Mouse (Mus musculus) embryonic facial prominence, embryonic 15.5 days (tissue): ENCODE results near the gene Gm37240. TPM values are rescaled to one million over a fixed set of nuclear protein-coding genes. Genes with fewer than 3 reads are reported as not detected.

ENCODE experiments used
- ATAC-seq: fragments of 200-750 bp; cut with Nextera tagmentation; 2 replicates; pipeline ENCODE4 v1.8.0; 2017; ENCODE audit warnings: low read depth, moderate TSS enrichment; ENCODE audit not compliant: insufficient number of reproducible peaks, low FRiP score, low TSS enrichment
- H3K27ac ChIP-seq: fragments of 300-500 bp; sonication (generic); replicated peaks from 2 replicates; pipeline ENCODE4 v1.5.1; 2015; ENCODE audit warnings: mild to moderate bottlenecking, inconsistent platforms
- H3K27me3 ChIP-seq: fragments of 300-500 bp; sonication (generic); 2 replicates; pipeline ENCODE4 v1.6.1; 2015; ENCODE audit warnings: inconsistent platforms
- H3K36me3 ChIP-seq: fragments of 300-500 bp; sonication (generic); 2 replicates; pipeline ENCODE4 v1.6.1; 2015; ENCODE audit warnings: mild to moderate bottlenecking, inconsistent platforms
- H3K4me1 ChIP-seq: fragments of 300-500 bp; sonication (generic); 2 replicates; pipeline ENCODE4 v1.6.1; 2015; ENCODE audit warnings: inconsistent platforms
- H3K4me2 ChIP-seq: fragments of 300-500 bp; sonication (generic); replicated peaks from 2 replicates; pipeline ENCODE4 v1.6.1; 2015; ENCODE audit warnings: mild to moderate bottlenecking, inconsistent platforms
- H3K4me3 ChIP-seq: fragments of 300-500 bp; sonication (generic); replicated peaks from 2 replicates; pipeline ENCODE4 v1.5.1; 2015; ENCODE audit warnings: mild to moderate bottlenecking, inconsistent platforms
- H3K9ac ChIP-seq: fragments of 300-500 bp; sonication (generic); 2 replicates; pipeline ENCODE4 v1.6.1; 2015; ENCODE audit warnings: inconsistent platforms
- H3K9me3 ChIP-seq: fragments of 300-500 bp; sonication (generic); replicated peaks from 2 replicates; pipeline ENCODE4 v1.6.1; 2016; ENCODE audit warnings: inconsistent platforms
- WGBS: fragments of 180-500 bp; shearing (Covaris S2); methylation state at CpG from one replicate; pipeline ENCODE4 v1.1.7; 2015; 5-methylcytosine and 5-hydroxymethylcytosine counted together
- polyA plus RNA-seq: library from polyadenylated mRNA; unstranded; fragments of >200 nt; fragmentation: Nextera tagmentation; extraction: Ambion mirVana; gene quantifications from 2 replicates; pipeline ENCODE4 v1.2.1, GENCODE M21; 2015

Gene Gm37240
- polyA plus RNA-seq, 1 experiment from 2014 or later: 12.8 TPM

- H3K4me2 ChIP-seq: peak overlapping the region; percentile 6; the same call in 1 of the 2 replicates
- no peaks in the 10 kb centered on the region for H3K27me3 ChIP-seq
- no peak overlapping the region for H3K9ac ChIP-seq
- ATAC-seq: peak; percentile 49; the same call in 1 of the 2 replicates
- no peaks in the 10 kb centered on the region for H3K36me3 ChIP-seq
- peaks cover 14% of the 10 kb centered on the region for H3K4me1 ChIP-seq
- no peak overlapping the region for H3K4me3 ChIP-seq
- no peaks in the 10 kb centered on the region for H3K9me3 ChIP-seq
- H3K27ac ChIP-seq: no peak overlapping the region
- 25% methylated on average over 13 of the region's 13 CpGs for WGBS
Observed at GRCm38 (mm10) chr3:85377946-85378702, 509.2 kb downstream of the Gm37240 start.

GRCm38 (mm10) chr3:85377505-85377904, 509.8 kb downstream of the Gm37240 start:
- Histone ChIP-seq H3K27me3 (no peaks in the 10 kb centered on the region), H3K36me3 (no peaks in the 10 kb centered on the region)

DNA sequence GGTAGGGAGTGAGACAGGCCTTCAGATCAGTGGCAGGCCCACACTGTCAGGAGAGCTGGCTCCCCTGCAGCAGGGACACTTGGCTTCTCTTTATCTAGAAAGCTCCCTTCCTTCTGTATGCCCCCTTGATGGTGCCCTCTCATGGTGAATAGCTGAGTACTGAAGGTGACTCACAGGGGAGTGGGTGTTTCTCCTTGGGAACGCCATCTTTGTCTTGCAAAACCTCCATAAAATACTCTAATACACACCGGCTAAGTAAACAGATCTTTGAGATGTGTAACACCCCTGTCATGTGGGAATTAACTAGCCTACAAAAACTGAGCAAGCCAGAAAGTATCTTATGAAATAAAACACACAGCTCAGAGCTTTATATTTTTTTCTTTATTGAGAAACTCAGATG, 510.8 kb downstream of the Gm37240 start:
- no peaks in the 10 kb centered on the region for H3K27me3 ChIP-seq
- no peak overlapping the region for H3K27ac ChIP-seq
- no peaks in the 10 kb centered on the region for H3K36me3 ChIP-seq
- WGBS: 83% methylated on average over 2 of the region's 2 CpGs
- H3K4me3 ChIP-seq: no peak overlapping the region
- no peak for ATAC-seq
- H3K4me1 ChIP-seq: peaks cover 17% of the 10 kb centered on the region
- no peak overlapping the region for H3K9ac ChIP-seq
- H3K4me2 ChIP-seq: no peak overlapping the region
- H3K9me3 ChIP-seq: no peaks in the 10 kb centered on the region

More at GRCm38 (mm10) chr3:85377505-85377904, 509.8 kb downstream of the Gm37240 start:
- Histone ChIP-seq H3K27ac (no peak overlapping the region), H3K9ac (no peak overlapping the region), H3K9me3 (no peaks in the 10 kb centered on the region), H3K4me3 (no peak overlapping the region), H3K4me2 (no peak overlapping the region), H3K4me1 (peaks cover 17% of the 10 kb centered on the region)
- no peak for ATAC-seq
- 81% methylated on average over 3 of the region's 3 CpGs for WGBS

- Histone ChIP-seq H3K4me1 (peaks cover 6% of the 10 kb centered on the region; the same call in 1 of the 2 replicates), H3K9ac (no peak overlapping the region), H3K4me2 (no peak overlapping the region), H3K4me3 (no peak overlapping the region), H3K9me3 (no peaks in the 10 kb centered on the region), H3K36me3 (no peaks in the 10 kb centered on the region), H3K27ac (no peak overlapping the region), H3K27me3 (no peaks in the 10 kb centered on the region)
- 3% methylated on average over 3 of the region's 3 CpGs for WGBS
- no peak for ATAC-seq
Observed at GRCm38 (mm10) chr3:85373039-85373438, 514.3 kb downstream of the Gm37240 start.

DNA sequence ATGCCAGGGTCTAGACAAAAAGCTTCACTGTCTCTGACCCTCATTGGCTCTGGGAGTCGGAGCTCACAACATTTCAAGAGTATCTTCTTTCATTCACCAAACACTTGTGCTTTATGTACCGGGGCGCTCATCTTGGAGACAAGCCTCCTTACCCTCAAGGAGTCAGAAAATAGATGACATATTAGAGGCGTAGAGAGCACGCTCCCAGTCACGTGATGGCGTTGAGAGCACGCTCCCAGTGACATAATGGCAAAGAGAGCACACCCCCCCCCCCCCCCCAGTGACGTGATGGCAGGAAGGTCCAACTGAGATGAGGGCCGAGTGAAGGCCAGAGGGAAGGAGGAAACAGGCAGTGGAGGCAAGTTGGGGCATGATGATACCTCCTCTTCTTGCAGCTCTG, 517.5 kb downstream of the Gm37240 start:
- Histone ChIP-seq H3K36me3 (no peaks in the 10 kb centered on the region), H3K4me1 (0 out of 2 replicates have a peak, but pooled peaks cover 3% of the 10 kb centered on the region), H3K27ac (no peak overlapping the region), H3K4me2 (no peak overlapping the region), H3K27me3 (no peaks in the 10 kb centered on the region), H3K4me3 (no peak overlapping the region), H3K9ac (no peak overlapping the region), H3K9me3 (no peaks in the 10 kb centered on the region)
- 65% methylated on average over 10 of the region's 10 CpGs for WGBS
- no peak for ATAC-seq

DNA sequence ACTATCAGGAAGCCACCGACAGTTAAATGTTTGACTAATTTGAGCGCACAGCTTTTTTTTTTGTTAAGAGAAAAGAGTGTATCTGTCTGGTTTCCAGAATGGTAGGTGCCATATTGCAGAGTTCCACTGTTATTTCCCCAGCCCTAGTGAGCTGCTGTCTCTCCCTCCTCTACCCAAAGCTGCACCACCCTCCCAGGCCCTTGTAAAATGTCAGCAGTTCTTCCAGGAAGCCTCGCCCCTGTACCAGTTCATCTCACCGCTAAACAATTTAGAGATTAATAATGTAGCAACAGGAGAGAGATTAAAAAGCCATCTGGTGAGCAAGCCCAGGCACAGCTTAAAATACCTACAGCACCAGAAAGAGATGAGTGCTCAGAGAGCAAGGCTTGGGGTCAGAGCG, 518.2 kb downstream of the Gm37240 start:
- peak overlapping the region; percentile 34; the same call in 1 of the 2 replicates for H3K27ac ChIP-seq
- no peak overlapping the region for H3K9ac ChIP-seq
- no peaks in the 10 kb centered on the region for H3K36me3 ChIP-seq
- H3K4me1 ChIP-seq: 0 out of 2 replicates have a peak, but pooled peaks cover 3% of the 10 kb centered on the region
- H3K4me2 ChIP-seq: no peak overlapping the region
- WGBS: 66% methylated on average over 5 of the region's 5 CpGs
- no peaks in the 10 kb centered on the region for H3K27me3 ChIP-seq
- H3K9me3 ChIP-seq: no peaks in the 10 kb centered on the region
- no peak overlapping the region for H3K4me3 ChIP-seq
- ATAC-seq: no peak

- peak overlapping the region; percentile 34; the same call in 1 of the 2 replicates for H3K27ac ChIP-seq
- H3K4me2 ChIP-seq: no peak overlapping the region
- ATAC-seq: no peak
- H3K27me3 ChIP-seq: no peaks in the 10 kb centered on the region
- no peak overlapping the region for H3K4me3 ChIP-seq
- H3K4me1 ChIP-seq: 0 out of 2 replicates have a peak, but pooled peaks cover 3% of the 10 kb centered on the region
- no peaks in the 10 kb centered on the region for H3K9me3 ChIP-seq
- H3K9ac ChIP-seq: no peak overlapping the region
- 60% methylated on average over 16 of the region's 16 CpGs for WGBS
- no peaks in the 10 kb centered on the region for H3K36me3 ChIP-seq
Observed at GRCm38 (mm10) chr3:85368354-85369120, 518.8 kb downstream of the Gm37240 start.

DNA sequence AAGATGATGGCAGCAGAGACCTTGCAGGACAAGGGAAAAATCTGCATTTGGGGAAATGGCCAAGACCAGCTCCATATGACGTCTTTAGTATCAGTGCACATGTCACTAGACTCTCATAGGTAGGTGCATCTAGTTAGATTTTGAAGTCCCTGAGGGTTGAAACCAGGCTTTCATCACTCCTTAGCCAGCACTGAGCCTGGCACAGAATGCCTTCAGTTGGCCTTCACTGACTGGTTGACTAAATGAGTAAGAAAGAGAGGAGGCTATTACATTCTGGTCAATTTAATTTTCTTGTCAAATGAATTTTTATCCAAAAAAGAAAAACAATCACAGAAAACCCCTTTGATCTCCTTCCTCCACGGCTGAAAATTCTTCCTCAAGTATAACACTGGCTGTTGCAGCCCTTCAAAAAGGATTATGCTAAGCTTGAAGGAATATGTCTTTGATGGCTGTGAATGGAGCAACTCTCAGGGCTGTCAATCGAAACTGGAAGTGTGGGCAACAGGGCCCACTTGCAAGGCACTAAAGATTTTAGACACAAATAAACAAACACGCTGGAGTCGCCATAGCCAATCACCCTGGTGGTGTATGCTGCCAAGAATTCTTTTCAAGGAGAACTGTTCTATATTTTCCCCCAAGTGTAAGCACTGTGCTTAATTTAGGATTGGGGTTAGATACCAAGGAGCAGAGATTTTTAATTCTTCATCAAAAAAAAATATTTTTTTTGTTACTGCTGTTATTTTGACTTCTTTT, 522.6 kb downstream of the Gm37240 start:
- ATAC-seq: no peak
- no peak overlapping the region for H3K27ac ChIP-seq
- no peak overlapping the region for H3K4me3 ChIP-seq
- WGBS: 40% methylated on average over 5 of the region's 5 CpGs
- H3K36me3 ChIP-seq: no peaks in the 10 kb centered on the region
- H3K9ac ChIP-seq: no peak overlapping the region
- H3K27me3 ChIP-seq: no peaks in the 10 kb centered on the region
- H3K4me1 ChIP-seq: no peaks in the 10 kb centered on the region
- no peaks in the 10 kb centered on the region for H3K9me3 ChIP-seq
- no peak overlapping the region for H3K4me2 ChIP-seq

DNA sequence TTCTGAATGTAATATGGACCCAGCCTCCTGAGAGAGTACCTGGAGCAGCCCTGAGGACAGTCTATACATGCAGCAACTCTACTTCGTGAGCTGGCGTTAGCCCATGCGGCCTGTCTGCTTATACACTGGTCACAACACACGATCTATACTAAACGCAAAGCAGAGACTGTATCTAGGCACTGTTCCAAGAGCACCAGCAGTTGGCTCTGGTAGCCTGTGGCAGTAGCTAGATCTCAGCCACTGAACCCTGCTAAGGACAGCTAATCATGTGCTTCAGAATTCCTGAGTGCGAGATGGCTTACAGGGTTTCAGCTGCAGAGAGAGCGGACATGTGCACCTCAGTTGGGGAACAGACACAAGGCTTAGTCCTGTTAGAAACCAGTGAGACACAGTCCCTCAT, 524.4 kb downstream of the Gm37240 start:
- WGBS: 65% methylated on average over 7 of the region's 7 CpGs
- no peak overlapping the region for H3K4me3 ChIP-seq
- ATAC-seq: no peak
- H3K27ac ChIP-seq: no peak overlapping the region
- no peaks in the 10 kb centered on the region for H3K27me3 ChIP-seq
- no peaks in the 10 kb centered on the region for H3K9me3 ChIP-seq
- H3K9ac ChIP-seq: no peak overlapping the region
- no peaks in the 10 kb centered on the region for H3K4me1 ChIP-seq
- no peak overlapping the region for H3K4me2 ChIP-seq
- H3K36me3 ChIP-seq: no peaks in the 10 kb centered on the region

DNA sequence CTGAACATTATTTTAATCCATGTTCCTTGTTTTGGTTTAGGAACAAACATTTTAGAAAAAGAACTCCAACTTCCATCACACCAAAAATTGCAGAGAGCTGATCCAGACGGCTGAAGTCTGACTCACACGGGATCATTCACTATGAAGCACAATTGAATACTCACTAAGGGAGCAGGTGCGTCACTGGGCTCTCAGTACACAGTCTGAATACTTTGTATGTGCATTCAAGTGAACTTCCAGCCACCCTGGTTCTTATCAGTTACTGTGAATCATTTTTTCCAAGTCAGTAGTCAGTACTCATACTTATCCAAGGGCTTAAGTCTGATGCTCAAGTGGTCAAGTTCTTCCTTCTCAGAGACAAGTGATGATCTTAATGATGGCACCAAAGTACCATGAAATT, 530.9 kb downstream of the Gm37240 start:
- Histone ChIP-seq H3K9me3 (no peaks in the 10 kb centered on the region), H3K27me3 (no peaks in the 10 kb centered on the region), H3K27ac (no peak overlapping the region), H3K9ac (no peak overlapping the region), H3K4me3 (no peak overlapping the region), H3K4me1 (no peaks in the 10 kb centered on the region), H3K36me3 (no peaks in the 10 kb centered on the region), H3K4me2 (no peak overlapping the region)
- ATAC-seq: no peak
- WGBS: 90% methylated on average over 3 of the region's 3 CpGs

GRCm38 (mm10) chr3:85348021-85348420, 539.3 kb downstream of the Gm37240 start:
- no peak for ATAC-seq
- Histone ChIP-seq H3K27me3 (no peaks in the 10 kb centered on the region), H3K4me1 (no peaks in the 10 kb centered on the region), H3K4me3 (no peak overlapping the region), H3K4me2 (no peak overlapping the region), H3K27ac (no peak overlapping the region), H3K36me3 (no peaks in the 10 kb centered on the region), H3K9ac (no peak overlapping the region), H3K9me3 (no peaks in the 10 kb centered on the region)
- 78% methylated on average over 6 of the region's 6 CpGs for WGBS
